Mouse (Mus musculus): ENCODE measurements around the gene Fxyd3. TPM values are rescaled to one million over a fixed set of nuclear protein-coding genes. Genes with fewer than 3 reads are reported as not detected.
A peak's percentile ranks its signal among the peaks of the same experiment; 100 is the strongest.

The Fxyd3 gene
- polyA plus RNA-seq, 1 experiment from 2014 or later, result 34.0 TPM

DNA sequence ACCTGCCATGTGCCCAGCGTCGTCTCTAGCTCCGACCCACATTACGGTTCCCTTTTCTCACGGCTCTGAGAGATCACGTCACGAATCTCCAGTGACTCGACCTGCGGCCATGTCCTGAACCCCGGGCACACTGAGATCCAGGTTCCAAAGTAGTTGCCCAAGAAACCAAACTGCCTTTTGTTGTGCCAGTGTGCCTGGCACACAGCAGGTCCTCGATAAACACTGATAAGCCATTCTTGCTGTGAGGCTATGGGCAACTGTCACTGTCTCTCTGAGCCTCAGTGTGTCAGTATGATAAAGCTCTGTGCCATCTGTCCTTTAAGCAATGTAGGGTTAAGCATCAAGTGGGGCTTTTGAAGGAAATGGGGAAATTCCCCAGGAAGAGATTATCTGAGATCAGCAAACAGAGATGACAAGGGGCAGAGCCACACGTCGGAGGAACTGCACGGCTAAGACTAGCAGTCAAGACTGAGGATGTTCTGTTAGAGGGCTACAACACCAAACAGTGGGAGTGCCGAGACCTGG is 34.4 kb upstream of the Fxyd3 start:
- DNase-seq, result no peak
- Histone ChIP-seq H3K4me1 (ENCODE audit: insufficient read depth) (peaks cover 8% of the 10 kb centered on the region), H3K27me3 (ENCODE audit: insufficient read depth, low read length) (no peaks in the 10 kb centered on the region), H3K4me2 (no peak overlapping the region), H3K9me3 (ENCODE audit: low read depth, low read length) (no peaks in the 10 kb centered on the region), H3K27ac (ENCODE audit: low read depth) (no peak overlapping the region), H3K36me3 (ENCODE audit: insufficient read depth) (no peaks in the 10 kb centered on the region), H3K4me3 (ENCODE audit: low read depth, low read length) (no peak overlapping the region), H3K9ac (no peak overlapping the region)
- no peak for ATAC-seq (ENCODE audit: insufficient read depth)
- TF ChIP-seq CTCF (IDR thresholded peaks at IDR 0.05; ENCODE audit: low read depth), result no peak
- 72% methylated on average over 15 of the region's 15 CpGs for WGBS

DNA sequence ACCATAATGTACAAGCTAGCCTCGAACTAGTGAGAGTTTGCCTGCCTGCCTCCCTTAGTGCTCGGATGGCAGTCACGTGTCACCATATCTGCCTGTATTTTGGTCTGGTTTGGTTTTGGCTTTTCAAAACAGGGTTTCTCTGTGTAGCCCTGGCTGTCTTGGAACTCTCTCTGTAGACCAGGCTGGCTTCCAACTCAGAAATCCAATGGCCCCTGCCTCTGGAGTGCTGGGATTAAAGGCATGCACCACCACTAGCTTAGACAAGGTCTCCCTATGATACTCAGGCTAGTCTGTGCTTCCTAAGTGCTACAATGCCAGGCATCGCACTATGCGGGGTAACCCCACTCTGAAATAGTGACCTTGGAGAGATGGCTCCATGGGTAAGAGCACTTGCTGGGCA is 33.3 kb upstream of the Fxyd3 start:
- Histone ChIP-seq H3K4me3 (ENCODE audit: low read depth, low read length) (no peak overlapping the region), H3K27ac (ENCODE audit: low read depth) (no peak overlapping the region), H3K27me3 (ENCODE audit: insufficient read depth, low read length) (no peaks in the 10 kb centered on the region), H3K9ac (no peak overlapping the region), H3K4me2 (no peak overlapping the region), H3K4me1 (ENCODE audit: insufficient read depth) (no peaks in the 10 kb centered on the region), H3K9me3 (ENCODE audit: low read depth, low read length) (no peaks in the 10 kb centered on the region), H3K36me3 (ENCODE audit: insufficient read depth) (no peaks in the 10 kb centered on the region)
- 85% methylated on average over 5 of the region's 5 CpGs for WGBS
- no peak for DNase-seq
- TF ChIP-seq CTCF (IDR thresholded peaks at IDR 0.05; ENCODE audit: low read depth), result no peak
- ATAC-seq (ENCODE audit: insufficient read depth), result no peak

DNA sequence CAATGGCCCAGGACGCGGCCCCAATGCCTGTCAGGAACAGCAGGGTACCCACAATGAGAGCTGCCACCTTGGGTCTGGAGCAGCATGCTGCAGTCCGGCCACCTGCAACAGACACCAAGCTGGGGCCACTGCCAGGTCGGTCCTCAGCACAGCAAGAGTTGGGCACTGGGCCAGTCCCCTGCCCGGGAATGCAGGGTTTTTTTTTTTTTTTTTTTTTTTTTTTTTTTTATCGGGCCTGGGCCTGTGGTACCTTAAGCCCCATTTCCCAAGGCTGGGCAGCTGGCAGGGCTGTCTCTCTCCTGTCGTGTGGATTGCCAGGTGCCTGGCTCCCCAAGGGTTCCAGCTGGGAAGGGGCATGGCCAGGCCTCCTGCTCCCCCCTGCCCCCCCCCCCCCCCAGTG is 32.6 kb upstream of the Fxyd3 start:
- H3K36me3 ChIP-seq (ENCODE audit: insufficient read depth), result no peaks in the 10 kb centered on the region
- DNase-seq (peak; percentile 59), ATAC-seq (ENCODE audit: insufficient read depth) (no peak)
- TF ChIP-seq CTCF (IDR thresholded peaks at IDR 0.05; ENCODE audit: low read depth), result no peak
- H3K27ac ChIP-seq (ENCODE audit: low read depth), result no peak overlapping the region
- H3K9ac ChIP-seq, result no peak overlapping the region
- H3K4me3 ChIP-seq (ENCODE audit: low read depth, low read length), result no peak overlapping the region
- no peak overlapping the region for H3K4me2 ChIP-seq
- no peaks in the 10 kb centered on the region for H3K9me3 ChIP-seq (ENCODE audit: low read depth, low read length)
- H3K4me1 ChIP-seq (ENCODE audit: insufficient read depth), result no peaks in the 10 kb centered on the region
- WGBS, result 49% methylated on average over 6 of the region's 7 CpGs
- no peaks in the 10 kb centered on the region for H3K27me3 ChIP-seq (ENCODE audit: insufficient read depth, low read length)

DNA sequence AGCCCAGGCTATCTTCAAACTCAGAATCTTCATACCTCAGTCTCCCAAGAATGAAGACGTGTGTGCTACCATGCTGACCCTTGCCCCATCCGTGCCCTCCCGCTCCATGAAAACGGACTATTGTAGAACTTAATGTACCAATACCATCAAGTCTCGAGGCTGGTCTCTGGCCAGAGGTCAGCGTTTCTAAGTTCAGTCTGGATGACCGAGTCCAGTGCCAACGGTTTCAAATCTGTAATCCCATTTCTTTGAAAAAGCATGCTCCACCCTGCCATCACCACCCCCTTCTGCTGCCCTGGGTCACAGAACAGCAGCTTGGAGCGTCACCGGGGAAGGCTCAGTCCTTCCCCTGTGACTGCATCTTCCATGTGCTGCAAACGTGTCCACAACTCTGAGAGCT is 31.3 kb upstream of the Fxyd3 start:
- 82% methylated on average over 11 of the region's 11 CpGs for WGBS
- H3K9ac ChIP-seq, result no peak overlapping the region
- H3K27ac ChIP-seq (ENCODE audit: low read depth), result no peak overlapping the region
- no peaks in the 10 kb centered on the region for H3K36me3 ChIP-seq (ENCODE audit: insufficient read depth)
- TF ChIP-seq CTCF (IDR thresholded peaks at IDR 0.05; ENCODE audit: low read depth), result no peak
- no peak for ATAC-seq (ENCODE audit: insufficient read depth)
- H3K27me3 ChIP-seq (ENCODE audit: insufficient read depth, low read length), result no peaks in the 10 kb centered on the region
- no peak for DNase-seq
- no peaks in the 10 kb centered on the region for H3K9me3 ChIP-seq (ENCODE audit: low read depth, low read length)
- H3K4me2 ChIP-seq, result no peak overlapping the region
- no peaks in the 10 kb centered on the region for H3K4me1 ChIP-seq (ENCODE audit: insufficient read depth)
- no peak overlapping the region for H3K4me3 ChIP-seq (ENCODE audit: low read depth, low read length)

DNA sequence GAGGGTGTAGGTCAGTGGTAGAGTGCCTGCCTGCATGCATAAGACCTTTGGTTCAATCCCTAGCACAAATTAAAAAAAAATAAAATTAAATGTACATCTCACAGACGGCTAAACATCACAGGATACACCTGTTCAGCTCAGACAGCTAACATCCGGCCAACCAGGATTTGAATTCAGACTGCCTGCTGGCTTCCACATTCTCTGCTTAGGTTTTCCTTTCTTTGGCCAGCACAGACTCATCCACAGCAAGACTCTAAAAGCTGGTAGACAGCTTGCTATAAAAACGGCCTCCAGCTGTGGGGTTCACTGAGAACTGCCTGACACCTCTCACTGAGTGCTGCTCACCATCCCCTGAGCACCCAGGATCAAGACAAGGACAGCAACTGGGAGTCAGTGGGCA is 29.7 kb upstream of the Fxyd3 start:
- no peak overlapping the region for H3K27ac ChIP-seq (ENCODE audit: low read depth)
- no peak overlapping the region for H3K4me2 ChIP-seq
- no peaks in the 10 kb centered on the region for H3K9me3 ChIP-seq (ENCODE audit: low read depth, low read length)
- no peak overlapping the region for H3K4me3 ChIP-seq (ENCODE audit: low read depth, low read length)
- no peak overlapping the region for H3K9ac ChIP-seq
- no peak for TF ChIP-seq CTCF (IDR thresholded peaks at IDR 0.05; ENCODE audit: low read depth)
- DNase-seq (no peak), ATAC-seq (ENCODE audit: insufficient read depth) (no peak)
- WGBS, result 46% methylated on average over 3 of the region's 3 CpGs
- no peaks in the 10 kb centered on the region for H3K36me3 ChIP-seq (ENCODE audit: insufficient read depth)
- no peaks in the 10 kb centered on the region for H3K27me3 ChIP-seq (ENCODE audit: insufficient read depth, low read length)
- no peaks in the 10 kb centered on the region for H3K4me1 ChIP-seq (ENCODE audit: insufficient read depth)

DNA sequence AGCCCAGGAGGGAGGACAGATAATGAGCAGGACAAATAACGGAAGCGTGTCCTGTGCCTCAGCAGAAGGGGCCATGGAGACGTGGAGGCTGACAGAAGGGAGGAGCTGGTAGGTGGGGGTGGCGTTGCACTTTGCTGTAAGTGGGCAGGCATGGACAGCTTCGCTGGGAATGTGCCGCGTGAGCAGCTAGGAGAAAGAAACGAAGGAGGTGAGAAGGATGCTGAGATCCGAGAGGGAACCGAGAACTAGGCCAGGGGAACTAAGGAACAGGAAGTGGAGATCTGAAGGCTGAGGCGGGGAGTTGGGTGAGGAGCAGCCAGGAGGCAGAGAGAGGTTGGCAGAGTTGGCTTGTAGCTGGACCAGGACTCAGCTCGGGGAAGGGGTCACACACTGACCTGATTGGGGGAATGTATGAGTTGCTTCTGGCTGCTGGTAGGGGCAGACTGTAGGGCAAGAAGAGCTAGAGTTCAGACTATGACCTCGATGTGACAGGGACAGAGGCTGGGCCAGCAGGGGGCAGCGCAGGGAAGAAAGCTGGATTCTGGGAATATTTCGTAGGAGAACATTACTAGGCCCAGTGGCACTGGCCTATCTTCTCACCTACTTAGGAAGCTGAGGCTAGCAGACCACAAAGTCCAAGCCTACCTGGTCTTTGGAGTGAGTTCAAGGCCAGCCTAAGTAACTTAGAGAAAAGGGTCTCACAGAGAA is 28.7 kb upstream of the Fxyd3 start:
- Histone ChIP-seq H3K27ac (ENCODE audit: low read depth) (no peak overlapping the region), H3K4me1 (ENCODE audit: insufficient read depth) (no peaks in the 10 kb centered on the region), H3K4me3 (ENCODE audit: low read depth, low read length) (no peak overlapping the region), H3K27me3 (ENCODE audit: insufficient read depth, low read length) (no peaks in the 10 kb centered on the region), H3K36me3 (ENCODE audit: insufficient read depth) (no peaks in the 10 kb centered on the region), H3K4me2 (no peak overlapping the region), H3K9me3 (ENCODE audit: low read depth, low read length) (no peaks in the 10 kb centered on the region), H3K9ac (no peak overlapping the region)
- peak; percentile 66 for DNase-seq
- ATAC-seq (ENCODE audit: insufficient read depth), result no peak; the same call in 1 of the 2 replicates
- WGBS, result 40% methylated on average over 15 of the region's 15 CpGs
- peak; percentile 72 for TF ChIP-seq CTCF (IDR thresholded peaks at IDR 0.05; ENCODE audit: low read depth)

DNA sequence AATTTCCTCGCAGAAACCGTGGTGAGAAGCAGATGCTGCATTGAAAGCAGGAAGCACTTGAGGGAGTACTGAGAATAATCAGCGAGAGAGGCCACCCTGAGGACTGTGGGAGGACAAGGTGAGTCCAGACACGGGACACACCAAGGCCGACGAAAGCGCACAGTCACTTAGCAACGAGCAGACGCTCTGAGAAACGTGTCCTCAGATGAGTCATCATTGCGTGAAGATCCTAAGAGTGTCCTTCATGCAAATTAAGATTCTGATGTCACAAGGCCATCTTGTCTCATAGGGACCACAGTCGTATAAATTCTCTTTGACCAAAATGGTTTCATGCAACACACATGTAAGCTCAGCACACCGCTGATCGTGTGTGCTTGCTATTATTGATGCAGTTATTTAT is 24.3 kb upstream of the Fxyd3 start:
- H3K9me3 ChIP-seq (ENCODE audit: low read depth, low read length), result no peaks in the 10 kb centered on the region
- H3K4me1 ChIP-seq (ENCODE audit: insufficient read depth), result no peaks in the 10 kb centered on the region
- no peak overlapping the region for H3K9ac ChIP-seq
- 73% methylated on average over 14 of the region's 14 CpGs for WGBS
- H3K4me2 ChIP-seq, result no peak overlapping the region
- no peaks in the 10 kb centered on the region for H3K36me3 ChIP-seq (ENCODE audit: insufficient read depth)
- no peaks in the 10 kb centered on the region for H3K27me3 ChIP-seq (ENCODE audit: insufficient read depth, low read length)
- no peak for TF ChIP-seq CTCF (IDR thresholded peaks at IDR 0.05; ENCODE audit: low read depth)
- no peak for DNase-seq
- H3K27ac ChIP-seq (ENCODE audit: low read depth), result no peak overlapping the region
- no peak for ATAC-seq (ENCODE audit: insufficient read depth)
- no peak overlapping the region for H3K4me3 ChIP-seq (ENCODE audit: low read depth, low read length)

Measured in lung, embryonic 14.5 days (tissue).